Mouse (Mus musculus): ENCODE data around the gene Mup12.
"Not testable (repeated sequence)": the region's sequence is repeated elsewhere in the genome, so short reads cannot be mapped to it uniquely, and the experiment has no call there.

Gene Mup12

DNA sequence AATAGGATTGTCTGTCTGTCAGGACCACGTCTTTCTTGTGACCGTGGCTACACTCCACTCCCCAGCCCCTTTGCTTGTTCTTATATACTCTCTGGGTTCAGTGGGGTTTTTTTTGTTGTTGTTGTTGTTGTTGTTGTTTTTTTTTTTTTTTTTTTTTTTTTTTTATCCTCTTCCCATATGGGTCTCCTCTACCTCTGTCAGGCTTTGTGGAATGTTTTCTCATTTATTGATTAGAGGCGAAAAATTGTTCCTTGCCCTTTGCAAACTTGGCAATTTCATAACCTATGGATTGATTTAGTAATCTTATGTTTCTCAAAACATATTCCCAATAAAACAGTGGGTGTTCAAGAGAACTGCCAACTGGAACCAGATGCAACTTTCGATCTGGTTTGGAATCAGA, at the start of gene Mup12:
Gene Mup12, minus strand, starts transcription at position 101 of the 400 bp plus-strand sequence.
- DNase-seq (ENCODE audit: low read depth in 1 of 2, low spot score in 2 of 2): not testable (repeated sequence)

All from monocyte, adult 2 months (primary cell).